Mouse (Mus musculus) small intestine, adult 10 weeks (tissue): ENCODE measurements around the gene Agl. TPM values are rescaled to one million over a fixed set of nuclear protein-coding genes. Genes with fewer than 3 reads are reported as not detected.

ENCODE experiments used
- polyA plus RNA-seq: library from polyadenylated mRNA; stranded (reverse); fragments of 350-450 nt; fragmentation: Illumina TruSeq; extraction: RNeasy Lipid Tissue Mini Kit (QIAGEN cat#74804); gene quantifications from one replicate; pipeline ENCODE4 v1.2.3, GENCODE M21; 2014; ENCODE audit warnings: low replicate concordance

Gene Agl
- 8.6 TPM for polyA plus RNA-seq

DNA sequence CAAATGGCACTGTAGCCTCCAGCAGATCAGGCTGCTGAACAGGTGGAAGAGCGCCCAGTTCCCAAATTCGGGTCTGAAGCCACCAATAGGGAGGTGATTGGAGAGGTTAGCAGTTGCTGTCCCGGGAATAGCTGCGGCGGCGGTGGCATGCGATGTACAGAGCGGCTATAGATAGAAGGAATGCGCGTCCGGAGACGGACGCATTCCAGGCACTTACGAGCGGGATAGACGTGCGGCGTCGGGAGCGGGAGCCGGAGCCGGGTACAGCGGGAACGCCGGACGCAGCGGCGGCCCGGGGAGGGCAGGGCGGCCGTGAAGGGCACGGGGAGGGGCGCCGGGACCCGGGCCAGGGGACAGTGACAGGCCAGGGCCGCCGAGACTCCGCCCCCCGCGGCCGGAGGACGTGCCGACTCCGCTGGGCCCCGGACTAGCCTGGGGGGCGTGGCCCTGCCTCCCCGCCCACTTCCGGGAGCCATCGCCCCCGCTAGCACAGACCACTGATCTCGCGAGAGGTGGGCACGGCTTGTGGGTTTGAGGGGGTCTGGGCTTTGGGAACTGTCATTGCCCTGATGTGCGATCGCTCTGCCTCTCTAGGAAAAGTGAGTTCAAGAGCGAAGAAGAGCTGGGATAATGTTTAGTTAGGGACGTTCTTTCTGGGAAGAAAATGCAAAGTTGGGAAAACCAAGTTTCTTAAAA lies at the start of gene Agl:
Agl (minus strand) TSS at position 356 of the 696 bp plus-strand sequence.

DNA sequence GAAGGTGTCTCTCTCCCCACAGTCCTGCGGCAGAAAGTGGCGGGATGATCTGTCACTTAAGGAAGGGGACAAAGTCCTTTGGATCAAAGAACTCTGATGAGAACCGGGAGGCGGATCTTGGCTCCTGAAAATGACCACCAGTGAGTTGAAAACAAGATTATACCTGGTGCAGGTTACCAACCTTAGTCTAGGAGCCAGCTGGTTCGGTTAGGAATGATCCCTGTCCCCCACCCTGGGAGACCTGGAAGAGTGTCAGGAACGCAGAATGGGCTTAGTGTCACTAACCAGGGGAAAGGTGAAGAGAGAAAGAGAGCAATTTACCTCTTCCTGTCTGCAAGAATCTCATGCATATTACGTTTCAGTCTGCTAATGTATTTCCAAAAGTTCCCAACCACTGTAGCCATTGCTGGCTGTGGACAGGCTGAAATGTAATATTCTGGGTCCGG lies 95.5 kb downstream of the Agl start, which contains the start of gene Slc35a3:
Slc35a3 (minus strand) TSS at position 396 of the 446 bp plus-strand sequence.

Other genes with a start within 250 kb of the Agl start
- gene Lrrc39, start 245.2 kb downstream of the Agl start, polyA plus RNA-seq = 3.5 TPM
- gene Sass6, start 213.2 kb downstream of the Agl start, polyA plus RNA-seq = 17.9 TPM
- 25.7 TPM for gene Trmt13, start 193.6 kb downstream of the Agl start, polyA plus RNA-seq
- 67.5 TPM for gene Mfsd14a, start 145.5 kb downstream of the Agl start, polyA plus RNA-seq
- not detected for gene Gm43191, start 126.9 kb downstream of the Agl start, polyA plus RNA-seq
- 266 TPM for gene Slc35a3, start 95.3 kb downstream of the Agl start, polyA plus RNA-seq
- 10.2 TPM for gene Frrs1, start 51.3 kb upstream of the Agl start, polyA plus RNA-seq
- gene 4930455H04Rik, start 160.1 kb upstream of the Agl start, polyA plus RNA-seq = not detected
- 3.7 TPM for gene Palmd, start 160.8 kb upstream of the Agl start, polyA plus RNA-seq